Mouse (Mus musculus) CH12.LX (cell line): ENCODE results near the gene Slc44a1. TPM values are rescaled to one million over a fixed set of nuclear protein-coding genes. Genes with fewer than 3 reads are reported as not detected.

Experiments used
- DNase-seq: peaks from one replicate; pipeline ENCODE4 v3.0.0-alpha.2; 2013; ENCODE audit errors: extremely low read depth
- H3K27ac ChIP-seq: 2 replicates; pipeline ENCODE4 v1.5.1; 2012; ENCODE audit warnings: low read depth, mild to moderate bottlenecking, control low read depth, moderate library complexity; ENCODE audit not compliant: insufficient read depth
- H3K27me3 ChIP-seq: replicated peaks from 2 replicates; pipeline ENCODE3; 2012; ENCODE audit warnings: inconsistent platforms
- H3K36me3 ChIP-seq, 2 experiments: replicated peaks in 1 of 2; 2 replicates each; pipeline versions ENCODE3 to v1.6.1; 2012; ENCODE audit warnings: inconsistent platforms in 1 of 2, low read length in 1 of 2, mild to moderate bottlenecking in 1 of 2, mixed read lengths in 1 of 2, moderate library complexity in 1 of 2; ENCODE audit not compliant: control insufficient read depth in 1 of 2, insufficient read depth in 1 of 2
- H3K4me1 ChIP-seq, 2 experiments: 2 replicates each; pipeline ENCODE4 v1.6.1; 2012; ENCODE audit warnings: inconsistent platforms in 1 of 2, moderate library complexity in 1 of 2; ENCODE audit not compliant: insufficient read depth in 2 of 2, control insufficient read depth in 1 of 2
- H3K4me2 ChIP-seq: 2 replicates; pipeline ENCODE4 v1.6.1; 2012; ENCODE audit warnings: low read depth, mild to moderate bottlenecking, control low read depth; ENCODE audit not compliant: poor library complexity, insufficient read depth, severe bottlenecking
- H3K4me3 ChIP-seq, 3 experiments: fragments of 150-350 bp in 1 of 3; sonication (generic) in 1 of 3; replicated peaks in 1 of 3; 2 replicates each; pipeline versions ENCODE3 to v1.5.1; 2011 to 2012; ENCODE audit warnings: low read depth in 2 of 3, low read length in 2 of 3, mild to moderate bottlenecking in 2 of 3, moderate library complexity in 2 of 3, control low read depth in 1 of 3, improper control_type of control experiment in 1 of 3, inconsistent platforms in 1 of 3, mixed read lengths in 1 of 3; ENCODE audit not compliant: poor library complexity in 1 of 3
- H3K79me2 ChIP-seq: replicated peaks from 2 replicates; pipeline ENCODE4 v1.6.1; 2012; ENCODE audit warnings: mild to moderate bottlenecking, moderate library complexity; ENCODE audit not compliant: control insufficient read depth, poor library complexity, insufficient read depth, severe bottlenecking; ENCODE audit errors: extremely low read depth
- H3K9ac ChIP-seq: 2 replicates; pipeline ENCODE4 v1.6.1; 2012; ENCODE audit warnings: low read depth, mild to moderate bottlenecking, control low read depth, moderate library complexity; ENCODE audit not compliant: insufficient read depth
- H3K9me3 ChIP-seq: replicated peaks from 2 replicates; pipeline ENCODE3; 2012; ENCODE audit warnings: low read length, inconsistent platforms, mixed read lengths
- CHD2 ChIP-seq: IDR thresholded peaks from 2 replicates; pipeline ENCODE4 v1.6.1; 2011; ENCODE audit warnings: low read length, improper control_type of control experiment
- E2F4 ChIP-seq: IDR thresholded peaks from 2 replicates; pipeline ENCODE4 v1.6.1; 2011; ENCODE audit warnings: low read depth, low read length, improper control_type of control experiment; ENCODE audit not compliant: insufficient replicate concordance
- HCFC1 ChIP-seq: IDR thresholded peaks from 2 replicates; pipeline ENCODE4 v1.6.1; 2012; ENCODE audit warnings: low read depth, mild to moderate bottlenecking, inconsistent platforms, low read length, improper control_type of control experiment
- IRF4 ChIP-seq: IDR thresholded peaks from 2 replicates; pipeline ENCODE4 v1.6.1; 2014; ENCODE audit warnings: low read depth, mild to moderate bottlenecking, inconsistent platforms, low read length, improper control_type of control experiment
- KAT2A ChIP-seq: IDR thresholded peaks from 2 replicates; pipeline ENCODE4 v1.6.1; 2012; ENCODE audit warnings: low read length, improper control_type of control experiment, inconsistent platforms; ENCODE audit not compliant: insufficient replicate concordance
- MAFK ChIP-seq: IDR thresholded peaks from 2 replicates; pipeline ENCODE4 v1.6.1; 2011; ENCODE audit warnings: low read length, improper control_type of control experiment; ENCODE audit not compliant: insufficient replicate concordance
- MAX ChIP-seq: IDR thresholded peaks from 2 replicates; pipeline ENCODE4 v1.6.1; 2011; ENCODE audit warnings: low read length, improper control_type of control experiment
- MYC ChIP-seq: IDR thresholded peaks from 2 replicates; pipeline ENCODE4 v1.6.1; 2011; ENCODE audit warnings: low read depth, mild to moderate bottlenecking, improper control_type of control experiment, low read length
- NELFE ChIP-seq: IDR thresholded peaks from 2 replicates; pipeline ENCODE4 v1.6.1; 2011; ENCODE audit warnings: low read depth, low read length, improper control_type of control experiment
- POLR2AphosphoS2 ChIP-seq: IDR thresholded peaks from 2 replicates; pipeline ENCODE4 v1.6.1; 2011; ENCODE audit warnings: low read depth, low read length, improper control_type of control experiment
- RAD21 ChIP-seq: IDR thresholded peaks from 2 replicates; pipeline ENCODE4 v1.6.1; 2011; ENCODE audit warnings: low read depth, mild to moderate bottlenecking, low read length, improper control_type of control experiment, moderate library complexity
- UBTF ChIP-seq: IDR thresholded peaks from 2 replicates; pipeline ENCODE4 v1.6.1; 2012; ENCODE audit warnings: low read depth, mild to moderate bottlenecking, inconsistent platforms, low read length, improper control_type of control experiment, moderate library complexity
- USF1 ChIP-seq: IDR thresholded peaks from 2 replicates; pipeline ENCODE4 v1.6.1; 2014; ENCODE audit warnings: low read depth, mild to moderate bottlenecking, inconsistent platforms, low read length, improper control_type of control experiment
- ZKSCAN1 ChIP-seq: IDR thresholded peaks from 2 replicates; pipeline ENCODE4 v1.6.1; 2012; ENCODE audit warnings: low read depth, inconsistent platforms, low read length, improper control_type of control experiment, borderline replicate concordance
- ZNF384 ChIP-seq: IDR thresholded peaks from 2 replicates; pipeline ENCODE4 v1.6.1; 2012; ENCODE audit warnings: low read depth, low read length, improper control_type of control experiment, inconsistent platforms
- dilution Hi-C: fragments of 300-500 bp; cut with MboI; formaldehyde crosslinking; loops from 2 replicates; pipeline ENCODE4 v1.14.3; 2020; ENCODE audit warnings: low sequenced_read_pairs; ENCODE audit not compliant: extremely low pct_unique_long_range_greater_than_20kb, extremely low pct_ligation_motif_present
- in situ Hi-C: fragments of 300-500 bp; cut with MboI; formaldehyde crosslinking; loops from 3 replicates; pipeline ENCODE4 v1.14.3; 2019; ENCODE audit warnings: low sequenced_read_pairs, low pct_ligation_motif_present, low pct_unique_long_range_greater_than_20kb, mixed read lengths
- polyA plus RNA-seq: library from polyadenylated mRNA; unstranded; fragments of >175 nt; gene quantifications from 2 replicates; pipeline ENCODE4 v1.2.1, GENCODE M21; 2012; ENCODE audit warnings: low read depth; ENCODE audit not compliant: insufficient read length
- total RNA-seq, 2 experiments: library from RNA; depleted of rRNA; stranded (reverse); fragments of 300-350 nt in 1 of 2; fragments of >200 nt in 1 of 2; gene quantifications; 2 replicates each; pipeline ENCODE4 v1.2.3; 2012 to 2014

Slc44a1 gene
- total and polyA plus RNA-seq, 3 experiments: 5.4 to 9.3 (median 6.6) TPM

DNA sequence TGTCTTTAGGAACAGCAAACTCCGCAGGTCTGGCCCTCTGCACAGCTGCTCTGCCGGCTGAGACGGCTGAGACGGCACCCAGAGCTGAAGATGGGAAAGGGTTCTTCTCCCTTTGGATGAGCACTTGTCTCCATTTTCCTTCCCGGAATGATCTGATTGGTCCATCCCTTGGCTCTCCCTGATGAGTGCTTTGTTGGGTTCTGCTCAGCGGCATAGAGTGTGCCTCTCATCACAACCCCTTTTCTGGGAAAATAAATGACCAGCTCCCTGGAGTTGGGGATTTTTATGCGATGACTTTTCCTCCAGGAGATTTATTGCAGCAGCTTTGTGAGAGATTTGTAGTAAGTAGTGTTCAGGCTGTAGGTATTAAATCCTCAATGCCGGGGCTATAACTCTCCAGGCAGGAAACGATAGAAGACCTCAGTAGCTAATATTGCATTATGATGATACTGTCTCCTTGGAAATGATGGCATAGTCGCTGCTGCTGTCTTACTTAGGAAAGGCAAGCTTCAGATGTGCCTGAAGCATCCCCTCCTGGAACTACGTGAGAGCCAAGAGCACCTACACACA, 43.5 kb upstream of the Slc44a1 start:
- H3K4me1 ChIP-seq: peaks cover 0 to 7% of the 10 kb centered on the region in 2 experiments; a peak in 2 of 4 replicates
- in situ Hi-C loops: no loop called here
- dilution Hi-C loops: no loop called here
- no peak overlapping the region for H3K27ac ChIP-seq
- H3K79me2 ChIP-seq: no peaks in the 10 kb centered on the region
- H3K9me3 ChIP-seq: no peaks in the 10 kb centered on the region
- no peaks in the 10 kb centered on the region for H3K27me3 ChIP-seq
- H3K9ac ChIP-seq: no peak overlapping the region
- no peak overlapping the region for H3K4me2 ChIP-seq
- TF ChIP-seq POLR2AphosphoS2: no peak
- TF ChIP-seq ZKSCAN1: no peak
- TF ChIP-seq UBTF: no peak
- no peak for TF ChIP-seq HCFC1
- TF ChIP-seq NELFE: no peak
- TF ChIP-seq KAT2A: no peak
- no peak for TF ChIP-seq E2F4
- TF ChIP-seq MAX: no peak
- no peak for TF ChIP-seq CHD2
- TF ChIP-seq USF1: no peak
- TF ChIP-seq RAD21: no peak
- no peak for TF ChIP-seq IRF4
- no peak for TF ChIP-seq ZNF384
- TF ChIP-seq MYC: no peak
- TF ChIP-seq, all 38 proteins: peak for 0
- Histone ChIP-seq H3K36me3 (no peaks in the 10 kb centered on the region), H3K4me3 (no peak overlapping the region)
- no peak for DNase-seq

DNA sequence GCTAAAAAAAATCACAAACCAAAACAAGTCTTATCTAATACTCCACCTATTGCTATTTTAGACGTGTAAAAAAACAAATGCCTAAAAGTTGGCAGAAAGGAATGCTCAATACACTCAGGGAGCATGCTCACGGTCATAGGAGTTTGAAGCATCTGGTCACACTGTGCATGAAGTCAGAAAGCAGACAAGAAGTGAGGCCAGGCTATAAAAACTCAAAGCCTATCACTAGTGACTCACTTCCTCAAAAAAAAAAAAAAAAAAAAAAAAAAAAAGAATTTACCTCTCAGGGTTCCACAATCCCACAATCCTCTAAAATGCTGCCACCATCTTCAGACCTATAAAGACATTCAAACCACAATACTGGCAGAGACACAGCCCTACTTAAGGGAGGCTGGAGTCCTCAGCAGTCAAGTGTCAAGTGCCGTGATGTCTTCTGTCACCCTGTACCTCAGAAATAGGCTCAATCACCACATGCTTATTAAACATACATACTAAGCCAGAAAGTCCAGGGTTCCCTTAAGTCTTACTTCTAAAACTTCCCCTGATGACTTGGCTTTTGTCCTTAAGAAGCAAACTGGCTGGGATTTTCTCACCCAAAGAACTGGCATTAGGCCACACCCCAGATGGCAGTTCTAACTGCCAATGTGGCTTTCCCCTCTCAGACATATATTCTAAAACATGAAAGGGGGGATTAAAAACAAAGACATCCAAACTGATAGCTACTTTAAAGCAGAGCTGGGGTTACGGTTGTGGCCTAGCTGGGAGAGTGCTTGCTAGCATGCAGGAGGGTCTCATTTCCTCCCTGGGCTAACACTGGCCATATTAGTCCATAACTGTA, 42.7 kb upstream of the Slc44a1 start:
- Histone ChIP-seq H3K36me3 (no peaks in the 10 kb centered on the region), H3K4me1 (peaks cover 0 to 7% of the 10 kb centered on the region in 2 experiments; a peak in 2 of 4 replicates), H3K4me2 (no peak overlapping the region), H3K79me2 (no peaks in the 10 kb centered on the region), H3K9me3 (no peaks in the 10 kb centered on the region), H3K9ac (no peak overlapping the region), H3K4me3 (no peak overlapping the region), H3K27ac (no peak overlapping the region), H3K27me3 (no peaks in the 10 kb centered on the region)
- dilution Hi-C loops (no loop called here), in situ Hi-C loops (no loop called here)
- TF ChIP-seq MAFK (no peak), ZNF384 (peak; percentile 82)
- DNase-seq: no peak
